Mouse (Mus musculus) limb, embryonic 14.5 days (tissue): ENCODE results near the gene Gm21987. TPM values are rescaled to one million over a fixed set of nuclear protein-coding genes. Genes with fewer than 3 reads are reported as not detected.
A peak's percentile ranks its signal among the peaks of the same experiment; 100 is the strongest.

Source experiments
- ATAC-seq: fragments of 200-750 bp; cut with Nextera tagmentation; 2 replicates; pipeline ENCODE4 v1.8.0; 2017; ENCODE audit warnings: low read depth, moderate number of reproducible peaks, moderate TSS enrichment; ENCODE audit not compliant: low FRiP score
- DNase-seq: peaks from one replicate; pipeline ENCODE4 v3.0.0-alpha.2; 2015; ENCODE audit warnings: low spot score
- H3K27ac ChIP-seq: fragments of 300-500 bp; sonication (generic); replicated peaks from 2 replicates; pipeline ENCODE4 v1.5.1; 2014; ENCODE audit warnings: low read depth, mild to moderate bottlenecking, low read length, moderate library complexity, mixed read lengths
- H3K27me3 ChIP-seq: fragments of 300-500 bp; sonication (generic); 2 replicates; pipeline ENCODE4 v1.6.1; 2014; ENCODE audit warnings: low read length, mixed read lengths; ENCODE audit not compliant: control insufficient read depth, insufficient read depth
- H3K36me3 ChIP-seq: fragments of 300-500 bp; sonication (generic); 2 replicates; pipeline ENCODE4 v1.6.1; 2014; ENCODE audit warnings: mild to moderate bottlenecking, low read length, moderate library complexity, mixed read lengths; ENCODE audit not compliant: control insufficient read depth, insufficient read depth
- H3K4me1 ChIP-seq: fragments of 300-500 bp; sonication (generic); 2 replicates; pipeline ENCODE4 v1.6.1; 2014; ENCODE audit warnings: antibody characterized with exemption, low read length, mixed read lengths; ENCODE audit not compliant: control insufficient read depth, insufficient read depth
- H3K4me2 ChIP-seq: fragments of 300-500 bp; sonication (generic); replicated peaks from 2 replicates; pipeline ENCODE4 v1.6.1; 2014; ENCODE audit warnings: low read depth, mild to moderate bottlenecking, low read length, moderate library complexity; ENCODE audit not compliant: severe bottlenecking
- H3K4me3 ChIP-seq: fragments of 300-500 bp; sonication (generic); replicated peaks from 2 replicates; pipeline ENCODE4 v1.5.1; 2014; ENCODE audit warnings: low read length
- H3K9ac ChIP-seq: fragments of 300-500 bp; sonication (generic); 2 replicates; pipeline ENCODE4 v1.6.1; 2014; ENCODE audit warnings: mild to moderate bottlenecking, low read depth, low read length, moderate library complexity; ENCODE audit not compliant: severe bottlenecking
- H3K9me3 ChIP-seq: fragments of 300-500 bp; sonication (generic); 2 replicates; pipeline ENCODE4 v1.6.1; 2016; ENCODE audit warnings: low read length; ENCODE audit not compliant: control insufficient read depth
- POLR2A ChIP-seq: fragments of 200-500 bp; IDR thresholded peaks from 2 replicates; pipeline ENCODE4 v1.8.0; 2012; ENCODE audit warnings: inconsistent platforms, mild to moderate bottlenecking, moderate library complexity, borderline replicate concordance; ENCODE audit not compliant: insufficient read depth, insufficient read length; ENCODE audit errors: extremely low read depth
- WGBS: fragments of 180-500 bp; shearing (Covaris S2); extraction: QIAGEN DNeasy Blood & Tissue Kit; methylation state at CpG from one replicate; pipeline ENCODE4 v1.1.7; 2014; 5-methylcytosine and 5-hydroxymethylcytosine counted together
- polyA plus RNA-seq, 2 experiments: library from polyadenylated mRNA; depleted of rRNA in 1 of 2; stranded (reverse) in 1 of 2; unstranded in 1 of 2; fragments of >200 nt; fragmentation: Nextera tagmentation in 1 of 2; extraction: Ambion mirVana in 1 of 2; gene quantifications; 2 replicates each; pipeline versions ENCODE4 v1.2.1 to v1.2.3; 2012 to 2014

Gm21987 gene
- polyA plus RNA-seq, 2 experiments: not detected

GRCm38 (mm10) chr16:38354185-38354913 lies 7.5 kb downstream of the Gm21987 start:
- DNase-seq (no peak), ATAC-seq (no peak)
- WGBS: 86% methylated on average over 5 of the region's 5 CpGs
- H3K36me3 ChIP-seq: peaks cover 21% of the 10 kb centered on the region
- no peak overlapping the region for H3K9ac ChIP-seq
- no peaks in the 10 kb centered on the region for H3K27me3 ChIP-seq
- no peak overlapping the region for H3K27ac ChIP-seq
- H3K4me1 ChIP-seq: no peaks in the 10 kb centered on the region
- no peak overlapping the region for H3K4me3 ChIP-seq
- H3K9me3 ChIP-seq: no peaks in the 10 kb centered on the region
- TF ChIP-seq POLR2A: no peak
- H3K4me2 ChIP-seq: no peak overlapping the region

DNA sequence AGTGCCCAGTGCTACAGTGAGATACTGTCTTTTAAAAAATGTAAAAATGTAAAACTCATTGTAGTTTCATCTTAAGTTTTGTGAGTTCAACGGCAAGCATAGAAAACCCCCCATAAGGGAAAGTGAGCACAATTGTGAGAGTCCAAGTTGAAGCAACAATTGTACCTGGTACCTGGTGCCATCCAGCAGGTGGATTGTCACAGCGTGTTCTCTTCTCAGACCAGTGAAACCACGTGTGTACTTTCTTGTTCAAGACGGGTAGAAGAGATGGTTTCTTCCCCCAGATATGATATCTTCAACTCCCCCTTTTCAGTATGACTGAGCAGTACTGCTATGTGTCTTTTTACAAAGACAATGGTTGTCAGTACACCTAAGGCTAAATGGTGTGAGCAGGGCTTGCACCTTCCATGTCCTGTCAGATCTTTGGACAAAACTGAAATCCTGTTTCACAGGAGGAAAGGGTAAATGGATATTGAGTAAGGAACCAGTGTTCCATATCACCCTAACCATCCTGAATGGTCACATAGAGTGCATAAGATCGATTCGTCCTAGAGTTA lies 11.5 kb downstream of the Gm21987 start:
- H3K4me1 ChIP-seq: no peaks in the 10 kb centered on the region
- H3K4me3 ChIP-seq: no peak overlapping the region
- DNase-seq (no peak), ATAC-seq (no peak)
- WGBS: 89% methylated on average over 6 of the region's 6 CpGs
- no peaks in the 10 kb centered on the region for H3K9me3 ChIP-seq
- no peaks in the 10 kb centered on the region for H3K36me3 ChIP-seq
- H3K9ac ChIP-seq: no peak overlapping the region
- TF ChIP-seq POLR2A: no peak
- no peaks in the 10 kb centered on the region for H3K27me3 ChIP-seq
- no peak overlapping the region for H3K27ac ChIP-seq
- no peak overlapping the region for H3K4me2 ChIP-seq

DNA sequence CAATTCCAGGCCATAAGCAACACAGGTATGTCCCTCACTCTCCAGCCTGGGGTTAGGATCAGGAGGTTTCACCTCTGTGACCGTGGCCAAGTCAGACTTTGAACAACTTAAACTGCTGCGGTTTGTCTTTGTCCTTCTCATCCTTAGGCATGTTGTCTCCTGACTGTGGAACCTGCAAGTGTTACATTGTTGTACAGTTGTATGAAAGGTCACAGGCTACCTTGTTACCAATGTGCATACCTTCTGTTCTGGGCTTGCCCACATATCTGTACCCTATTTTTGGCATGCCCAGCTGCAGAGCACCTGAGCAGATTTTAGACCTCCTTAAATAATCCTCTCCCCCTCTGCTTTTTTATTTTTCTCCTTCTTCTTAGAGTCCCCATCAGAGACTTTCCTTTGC lies 12.4 kb downstream of the Gm21987 start:
- Histone ChIP-seq H3K27me3 (no peaks in the 10 kb centered on the region), H3K4me2 (no peak overlapping the region), H3K9me3 (no peaks in the 10 kb centered on the region), H3K36me3 (no peaks in the 10 kb centered on the region), H3K4me3 (no peak overlapping the region), H3K4me1 (no peaks in the 10 kb centered on the region), H3K27ac (no peak overlapping the region), H3K9ac (no peak overlapping the region)
- 82% methylated on average over 2 of the region's 2 CpGs for WGBS
- DNase-seq (no peak), ATAC-seq (no peak)
- TF ChIP-seq POLR2A: no peak

DNA sequence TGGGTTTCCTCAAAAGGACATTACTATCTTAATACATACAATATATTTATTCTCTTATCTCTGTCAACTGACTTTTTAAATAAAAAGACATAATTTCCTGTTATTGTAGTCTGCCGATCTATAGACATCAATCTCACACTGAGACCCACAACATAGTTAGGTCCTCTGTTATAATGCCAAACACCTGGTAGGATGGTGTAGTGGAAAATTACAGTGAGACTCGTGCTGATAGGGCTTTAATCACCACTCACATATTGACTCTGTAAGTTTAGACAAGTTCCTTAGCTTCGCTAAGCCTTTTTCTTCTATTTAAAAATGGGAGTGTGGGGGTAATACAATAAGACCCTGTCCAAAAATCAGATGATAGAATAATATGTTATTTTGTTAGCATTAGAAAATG lies 13.0 kb downstream of the Gm21987 start:
- no peak for DNase-seq
- Histone ChIP-seq H3K9ac (no peak overlapping the region), H3K27me3 (no peaks in the 10 kb centered on the region), H3K4me3 (no peak overlapping the region), H3K9me3 (no peaks in the 10 kb centered on the region), H3K27ac (no peak overlapping the region), H3K36me3 (no peaks in the 10 kb centered on the region), H3K4me2 (no peak overlapping the region), H3K4me1 (no peaks in the 10 kb centered on the region)
- WGBS: 63% methylated on average over 3 of the region's 3 CpGs
- no peak for TF ChIP-seq POLR2A
- ATAC-seq: no peak

GRCm38 (mm10) chr16:38360317-38360716 lies 13.5 kb downstream of the Gm21987 start:
- no peak for TF ChIP-seq POLR2A
- H3K27ac ChIP-seq: no peak overlapping the region
- no peak overlapping the region for H3K4me2 ChIP-seq
- H3K36me3 ChIP-seq: no peaks in the 10 kb centered on the region
- H3K9me3 ChIP-seq: no peaks in the 10 kb centered on the region
- H3K4me1 ChIP-seq: no peaks in the 10 kb centered on the region
- DNase-seq (no peak), ATAC-seq (peak; percentile 71; the same call in 1 of the 2 replicates)
- no peak overlapping the region for H3K9ac ChIP-seq
- H3K27me3 ChIP-seq: no peaks in the 10 kb centered on the region
- 20% methylated on average over 2 of the region's 2 CpGs for WGBS
- H3K4me3 ChIP-seq: no peak overlapping the region
